Mouse (Mus musculus) frontal cortex, adult (tissue): ENCODE measurements around the gene Rfx6.

ENCODE experiments used
- ATAC-seq: cut with Nextera tagmentation; 2 replicates; pipeline ENCODE4 v1.9.2; 2017; ENCODE audit warnings: mild to moderate bottlenecking, moderate library complexity, mixed read lengths; ENCODE audit not compliant: low TSS enrichment

Rfx6 gene

DNA sequence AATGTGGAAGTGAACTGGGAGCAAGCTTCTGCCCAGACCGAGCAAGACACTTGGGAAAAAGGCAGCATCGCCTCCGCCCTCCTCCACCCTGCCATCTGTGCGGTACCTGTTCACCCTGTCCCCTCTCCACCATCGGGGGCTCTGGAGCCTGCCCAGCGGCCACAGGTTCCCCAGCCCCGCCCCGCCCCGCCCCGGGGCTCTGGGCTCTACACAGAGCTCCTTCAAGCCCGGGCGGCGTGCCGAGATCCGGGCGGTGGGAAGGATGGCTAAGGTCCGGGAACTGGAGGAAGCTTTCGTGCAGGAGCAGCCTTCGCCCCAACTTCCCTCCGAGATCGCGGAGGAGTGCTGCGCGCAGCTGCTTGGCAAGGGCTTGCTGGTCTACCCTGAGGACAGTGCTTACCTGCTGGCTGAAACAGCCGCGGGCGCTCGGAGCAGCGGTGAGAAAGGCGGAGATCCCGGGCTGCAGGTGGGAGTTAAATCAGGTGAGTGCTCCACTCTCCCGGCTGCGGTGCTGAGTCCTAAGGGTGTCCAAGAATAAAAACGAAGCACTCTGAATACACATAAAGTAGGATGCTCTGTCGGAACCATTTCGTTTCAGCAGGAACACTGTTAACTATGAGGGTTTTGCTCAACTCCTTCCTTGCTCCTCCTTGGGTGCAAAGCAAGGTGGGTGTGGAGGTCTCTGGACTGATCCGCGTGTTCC lies at the start of gene Rfx6:
Rfx6 (plus strand) TSS at position 209 of the 703 bp plus-strand sequence.
- ATAC-seq: peak; percentile 93

DNA sequence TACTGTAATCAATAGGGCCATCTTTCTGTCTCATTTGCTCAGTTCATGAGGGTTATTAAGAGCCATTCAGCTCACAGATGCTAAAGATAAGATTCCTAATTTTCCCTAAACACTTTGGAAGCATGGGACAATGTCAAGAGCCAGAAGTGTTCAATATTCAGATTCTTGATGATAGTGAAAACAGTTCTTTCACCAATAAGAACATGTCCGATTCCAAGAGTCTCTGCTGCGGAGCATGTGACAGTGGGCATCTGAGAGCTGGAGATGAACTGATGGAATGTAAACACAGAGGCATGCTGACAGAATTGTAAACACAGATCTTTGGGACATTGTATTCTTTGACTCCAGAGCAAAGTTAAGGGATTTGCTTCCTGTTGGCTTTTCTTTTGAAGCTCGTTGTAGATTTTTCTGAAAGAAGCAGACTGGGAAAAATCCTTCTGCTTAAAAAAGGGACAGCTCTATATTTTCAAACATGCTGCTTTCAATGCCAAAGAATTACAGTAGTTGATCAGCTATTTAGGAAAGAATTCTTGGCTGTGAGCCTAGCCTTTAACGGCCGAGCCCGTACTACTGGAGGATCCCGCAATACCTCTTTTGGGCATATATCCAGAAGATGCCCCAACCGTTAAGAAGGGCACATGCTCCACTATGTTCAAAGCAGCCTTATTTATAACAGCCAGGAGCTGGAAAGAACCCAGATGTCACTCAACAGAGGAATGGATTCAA lies 46.0 kb upstream of the Rfx6 start, which contains the start of gene Gprc6a:
Gprc6a (minus strand) TSS at position 51 of the 726 bp plus-strand sequence.
- no peak for ATAC-seq

DNA sequence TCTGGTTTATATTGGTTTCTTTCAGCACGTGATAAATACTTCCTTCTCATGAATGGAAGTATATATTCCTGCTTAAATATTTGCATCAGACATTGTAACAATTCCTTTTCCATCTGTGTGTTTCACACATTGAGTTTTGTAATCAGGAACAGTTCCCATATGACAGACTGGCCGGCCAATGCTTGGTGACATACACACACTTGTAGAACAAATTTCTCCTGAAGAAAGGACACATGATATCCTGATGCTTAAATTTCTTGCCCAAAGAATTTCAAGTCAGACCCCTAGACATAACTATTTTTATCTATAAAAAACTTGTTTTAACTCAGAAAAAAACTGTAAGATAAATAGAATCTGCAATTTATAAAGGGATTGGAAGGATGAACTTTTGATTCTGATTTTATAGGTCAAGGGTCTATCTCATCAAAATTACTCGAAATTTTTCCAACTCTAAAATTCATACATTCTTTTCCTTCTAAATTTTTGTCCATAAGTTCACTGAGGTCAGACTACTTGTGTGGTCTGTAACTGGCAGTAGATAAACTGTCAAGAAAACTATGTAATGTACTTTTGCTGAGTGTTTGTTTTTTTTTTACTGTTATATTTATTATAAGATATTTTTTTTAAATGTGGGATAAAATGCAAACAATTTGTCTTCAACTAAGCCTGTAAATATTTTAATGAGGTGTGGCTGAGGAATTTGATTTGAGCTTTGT lies 27.9 kb upstream of the Rfx6 start:
- ATAC-seq: no peak

DNA sequence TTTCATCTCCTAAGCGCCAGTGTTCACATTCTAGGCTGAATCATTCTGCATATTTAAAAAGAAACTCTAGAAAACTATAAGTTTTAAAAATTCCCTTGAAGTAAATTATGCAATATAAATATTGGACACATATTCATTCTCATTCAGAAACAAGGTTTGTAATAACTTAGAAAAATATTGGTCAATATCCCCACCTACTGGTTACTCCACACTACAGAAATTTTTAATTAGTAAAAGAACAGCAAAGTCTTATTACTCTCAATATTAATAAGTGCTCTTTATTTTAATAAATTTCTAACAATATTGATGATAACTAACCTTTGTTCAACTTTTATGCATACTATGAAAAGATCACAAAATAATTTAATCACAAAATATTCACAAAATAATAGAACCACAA lies 20.2 kb upstream of the Rfx6 start:
- no peak for ATAC-seq

DNA sequence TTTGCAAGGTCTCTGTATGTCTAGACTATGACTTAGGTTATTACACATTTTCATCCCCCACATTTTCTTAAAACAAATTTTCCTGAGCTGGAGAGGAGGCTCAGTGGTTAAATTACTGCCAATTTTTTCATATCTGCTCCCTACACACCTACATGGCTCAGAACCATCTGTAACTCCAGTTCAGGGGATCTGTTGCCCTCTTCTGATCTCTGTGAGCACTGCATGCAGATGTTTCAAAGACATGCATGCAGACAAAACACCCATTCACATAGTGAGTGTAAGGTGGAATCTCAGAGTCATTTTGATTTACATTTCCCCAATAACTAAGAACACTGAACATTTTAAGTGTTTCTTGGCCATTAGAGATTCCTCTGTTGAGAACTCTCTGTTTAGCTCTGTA lies 8.2 kb upstream of the Rfx6 start:
- ATAC-seq: 0 out of 2 replicates have a peak, but pooled peaks have one; percentile 47

DNA sequence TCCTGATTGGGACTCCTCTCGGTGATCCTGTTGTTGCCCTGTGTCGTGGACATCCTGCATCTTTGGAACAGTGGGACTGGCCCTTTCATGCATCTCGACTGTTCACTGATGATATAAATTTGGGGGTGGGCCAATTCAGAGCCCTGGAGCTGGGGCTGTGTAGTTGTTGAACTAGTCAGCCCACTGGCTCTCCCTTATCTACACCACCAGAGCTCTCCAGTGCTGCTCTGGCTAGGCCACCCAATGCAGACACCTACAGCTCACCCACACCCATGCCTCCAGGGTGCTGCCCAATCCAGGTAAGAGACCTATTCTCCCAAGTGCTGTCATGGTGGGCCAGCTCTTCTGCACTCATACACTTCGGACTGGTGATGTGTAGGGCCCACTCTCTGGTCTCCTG lies 6.0 kb upstream of the Rfx6 start:
- no peak for ATAC-seq

DNA sequence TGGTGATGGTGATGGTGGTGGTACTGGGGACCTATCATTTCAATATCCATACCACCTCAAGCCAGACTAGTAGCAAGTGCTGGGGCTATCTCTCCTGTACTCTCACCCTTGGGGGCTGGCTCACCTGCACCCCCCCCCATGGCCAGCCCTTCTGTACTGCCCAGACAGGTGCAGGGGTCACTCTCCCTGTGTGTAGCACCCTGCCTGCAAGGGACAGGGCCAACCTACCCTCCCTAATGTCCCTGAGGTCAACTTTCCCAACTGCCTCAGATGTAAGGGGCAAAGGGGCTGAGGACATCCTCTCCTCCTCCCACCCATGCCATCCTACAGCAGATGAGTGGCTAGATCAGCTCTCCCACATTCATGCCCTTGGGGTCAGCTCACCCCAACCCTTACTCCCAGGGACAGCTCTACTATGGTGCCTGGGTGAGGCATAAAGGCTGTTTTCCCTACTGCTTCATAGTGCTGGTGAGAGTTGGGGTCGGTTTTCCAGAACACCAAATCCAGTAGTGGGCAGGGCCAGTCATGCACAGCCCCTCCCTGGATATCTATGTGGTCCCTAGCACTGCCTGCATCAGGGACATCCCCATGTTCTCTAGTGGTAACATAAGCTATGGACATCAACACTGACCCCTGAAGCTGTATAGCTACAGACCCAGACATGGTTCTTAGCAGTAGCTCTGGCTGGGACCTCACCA lies 5.3 kb upstream of the Rfx6 start:
- no peak for ATAC-seq

DNA sequence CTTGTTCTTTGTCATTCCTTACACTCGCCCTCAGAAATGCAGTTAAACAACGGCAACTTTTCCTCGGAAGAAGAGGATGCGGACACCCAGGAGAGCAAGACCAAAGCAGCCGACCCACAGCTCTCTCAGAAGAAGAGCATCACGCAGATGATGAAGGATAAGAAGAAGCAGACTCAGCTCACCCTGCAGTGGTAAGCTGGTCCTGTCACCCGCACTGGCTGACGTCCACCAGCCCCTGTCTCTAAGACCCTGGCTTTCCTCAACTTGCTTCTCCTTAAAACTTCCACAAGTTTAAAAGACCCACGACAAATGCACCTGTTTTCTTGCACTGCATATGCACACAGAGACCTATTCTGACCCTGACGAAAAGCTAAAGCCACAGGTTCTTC lies 689 bp downstream of the Rfx6 start:
- ATAC-seq: 0 out of 2 replicates have a peak, but pooled peaks have one; percentile 41

DNA sequence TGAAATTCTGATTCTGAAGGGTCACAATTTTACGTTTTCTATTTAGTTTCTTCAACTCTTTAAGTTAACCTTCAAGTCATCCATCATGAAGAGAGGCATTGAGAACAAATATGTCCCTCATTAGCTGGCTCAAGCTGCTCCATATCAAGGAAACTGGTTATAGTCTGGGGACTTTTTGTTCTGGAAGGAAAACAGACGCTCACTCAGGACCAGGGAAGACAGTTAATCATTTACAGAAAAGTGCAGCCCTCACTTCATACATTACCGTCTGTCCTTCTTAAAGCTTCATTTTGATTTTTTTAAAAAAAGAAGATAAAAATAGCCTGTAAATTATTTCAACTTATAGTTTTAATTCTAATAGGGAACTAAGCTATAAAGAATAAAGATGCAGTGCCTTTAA lies 43.3 kb downstream of the Rfx6 start:
- ATAC-seq: no peak

DNA sequence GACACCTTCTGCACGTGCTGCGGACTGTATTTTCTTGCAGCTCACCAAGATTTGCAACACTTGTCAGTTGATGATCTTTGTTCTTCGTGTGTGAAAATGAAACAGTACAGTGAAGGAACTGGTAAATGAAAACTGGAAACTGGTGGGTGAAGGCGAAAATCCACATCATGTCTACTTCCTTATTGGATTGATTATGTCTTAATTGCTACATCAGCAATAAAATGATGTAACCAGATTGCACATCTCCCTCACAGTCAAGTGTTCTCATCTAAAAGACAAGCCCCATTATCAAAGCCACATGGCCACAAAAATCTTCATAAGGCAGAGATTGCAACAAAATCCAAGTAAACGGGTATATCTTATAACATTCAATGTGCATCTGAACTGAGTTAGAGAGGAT lies 83.9 kb downstream of the Rfx6 start:
- ATAC-seq: no peak

DNA sequence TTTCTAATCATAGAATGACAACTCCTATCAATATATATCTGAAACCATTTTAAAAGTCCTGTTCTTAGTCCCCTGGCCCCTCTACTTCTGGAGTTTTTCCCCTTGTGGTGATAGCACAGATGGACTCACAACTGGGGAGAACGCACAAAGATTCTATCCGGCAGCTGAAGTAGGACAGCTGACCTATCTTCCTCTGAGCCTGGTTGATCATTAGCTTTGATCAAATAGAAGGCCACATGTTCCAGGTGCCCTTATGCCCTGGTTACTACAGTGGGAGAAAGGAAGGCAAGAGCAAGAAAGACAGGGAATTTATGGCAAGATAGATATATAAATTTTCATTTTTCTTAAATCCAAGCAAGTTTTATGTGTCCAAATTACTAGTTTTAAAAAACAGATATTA lies 85.7 kb downstream of the Rfx6 start:
- ATAC-seq: no peak

DNA sequence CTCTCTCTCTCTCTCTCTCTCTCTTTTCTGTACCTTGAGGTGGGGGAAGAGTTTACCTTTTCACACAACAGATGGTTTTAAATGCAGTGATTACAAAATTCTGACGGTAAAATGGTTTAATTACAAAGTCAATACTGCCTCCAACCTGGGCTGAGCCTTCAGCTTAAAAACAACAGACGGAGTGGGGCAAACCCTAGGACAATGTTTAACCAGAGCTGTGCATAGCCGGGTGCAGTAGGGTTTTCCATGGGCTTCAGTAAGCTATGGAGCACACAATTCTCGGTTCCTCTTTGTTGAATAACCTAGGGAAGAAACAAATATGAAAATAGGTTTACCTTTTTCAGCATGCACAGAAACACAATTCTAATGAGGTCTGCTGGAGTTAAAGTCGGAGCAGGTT lies 90.9 kb downstream of the Rfx6 start:
- ATAC-seq: no peak

DNA sequence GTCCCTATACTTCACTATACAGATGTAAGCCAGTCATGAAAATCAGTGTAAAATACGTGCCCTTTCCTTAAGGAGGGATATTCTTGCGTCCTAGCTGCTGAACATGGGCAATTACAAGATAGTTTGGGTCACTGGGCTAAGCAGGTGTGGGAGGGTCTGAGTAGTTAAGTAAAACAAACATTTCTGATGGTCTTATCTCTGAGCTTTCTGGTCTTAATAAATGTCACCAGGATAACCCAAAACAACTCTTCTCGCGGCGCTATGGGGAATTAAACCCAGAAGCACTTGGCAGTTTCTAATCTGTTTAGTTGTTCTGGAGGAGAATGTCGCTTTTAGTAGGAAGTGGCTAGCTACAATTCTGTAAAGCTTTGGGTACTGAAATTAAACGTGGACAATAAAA lies 91.7 kb downstream of the Rfx6 start:
- no peak for ATAC-seq

DNA sequence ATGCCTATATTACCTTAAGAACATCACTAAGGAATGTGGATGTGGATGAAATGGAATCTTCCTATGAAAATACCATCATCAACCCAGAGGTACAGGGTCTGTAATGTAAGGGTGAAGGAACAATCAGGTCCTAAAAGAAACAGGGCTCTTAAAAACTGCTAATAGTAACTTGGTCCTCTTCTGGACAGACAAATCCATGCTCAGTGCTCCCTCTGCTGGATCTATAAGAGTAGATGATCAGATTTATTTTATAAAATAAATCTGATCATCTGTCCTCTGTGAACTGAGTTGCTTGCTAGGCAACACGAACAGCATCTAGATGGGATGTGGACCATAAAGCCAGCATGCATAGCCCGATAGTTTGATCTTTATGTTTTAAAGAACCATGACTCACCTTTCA lies 102.1 kb downstream of the Rfx6 start:
- no peak; the same call in 1 of the 2 replicates for ATAC-seq
